23 mouse cellular contexts compared by ENCODE assay signal in the genomic region with DNA sequence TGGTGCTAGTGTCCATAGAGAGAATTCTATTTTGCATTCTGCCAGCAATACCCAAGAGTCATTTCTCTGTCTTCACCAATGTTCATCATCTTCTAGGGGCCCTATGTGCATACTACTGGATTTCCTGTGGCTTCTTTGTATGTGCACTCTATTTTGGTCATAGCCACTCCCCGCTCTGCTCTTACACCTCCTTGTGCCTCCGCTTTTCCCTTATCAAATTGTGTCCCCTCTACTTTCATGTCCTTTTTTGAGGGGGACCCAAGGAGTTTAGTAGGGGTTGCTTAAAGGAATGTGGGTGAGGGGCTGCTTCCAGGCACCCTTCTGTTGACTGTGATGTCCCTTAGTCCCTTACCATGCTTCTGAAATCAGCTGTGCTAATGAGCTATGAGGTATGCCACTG. TPM values are rescaled to one million over a fixed set of nuclear protein-coding genes. Genes with fewer than 3 reads are reported as not detected.
"Had no signal": no experiment of that assay in that cellular context is flagged by ENCODE, and none has a peak within 500 bp of the region (broad histone marks: within the 10 kb centered on the region; RNA-seq: fewer than 3 reads in every experiment).

No protein-coding gene starts in this region.

- ATAC-seq: intestine, postnatal 0 days; liver, embryonic 12.5 days had no signal

- H3K4me3 ChIP-seq: layer of hippocampus, adult 2 months; limb, embryonic 10.5 days; limb, embryonic 13.5 days; liver, embryonic 12.5 days; liver, embryonic 15.5 days; lung, embryonic 15.5 days; neural tube, embryonic 12.5 days; neural tube, embryonic 15.5 days had no signal

- H3K36me3 ChIP-seq: liver, embryonic 15.5 days had no signal

- DNase-seq: kidney, adult 2 months; kidney, postnatal 25 days; layer of hippocampus, adult 9-11 months; liver; lung, adult 18-20 months; lung, postnatal 10 days; midbrain, embryonic 14.5 days; right cerebral cortex, adult 18-20 months; right cerebral cortex, postnatal 25 days; spleen, adult 18-20 months; thymus, adult 18-20 months had no signal

- H3K27ac ChIP-seq: kidney, postnatal 0 days; layer of hippocampus, adult 2 months; limb, embryonic 10.5 days; limb, embryonic 13.5 days; liver, embryonic 12.5 days; liver, embryonic 15.5 days; lung, embryonic 15.5 days; neural tube, embryonic 12.5 days; neural tube, embryonic 15.5 days had no signal

RNA-seq across cellular contexts. Expression of gene Tgfb3, which starts 32.1 kb away (rescaled TPM):
- total RNA-seq: megakaryocyte progenitor cell, adult 5-6 weeks; megakaryocyte-erythroid progenitor cell, adult 5-6 weeks had no signal

RNA-seq across cellular contexts. Expression of gene Ift43, which starts 35.6 kb away (rescaled TPM):
- total RNA-seq: megakaryocyte-erythroid progenitor cell, adult 5-6 weeks had no signal
